51 mouse cellular contexts compared by ENCODE assay signal in genomic region chr2:104042766-104043165, GRCm38 (mm10). TPM values are rescaled to one million over a fixed set of nuclear protein-coding genes. Genes with fewer than 3 reads are reported as not detected.
"Had no signal": no experiment of that assay in that cellular context is flagged by ENCODE, and none has a peak within 500 bp of the region (broad histone marks: within the 10 kb centered on the region; RNA-seq: fewer than 3 reads in every experiment).

No protein-coding gene starts in this region.

- H3K4me3 ChIP-seq: heart, embryonic 12.5 days; heart, embryonic 13.5 days; heart, embryonic 15.5 days; hindbrain, embryonic 10.5 days; hindbrain, embryonic 12.5 days; hindbrain, embryonic 13.5 days; hindbrain, embryonic 15.5 days; intestine, embryonic 15.5 days; kidney, embryonic 15.5 days; layer of hippocampus, adult 2 months; left cerebral cortex, adult 2 months had no signal

- H3K4me1 ChIP-seq: heart, embryonic 15.5 days; hindbrain, embryonic 13.5 days; hindbrain, embryonic 15.5 days; intestine, embryonic 15.5 days had no signal

- H3K27me3 ChIP-seq: heart, embryonic 12.5 days; heart, embryonic 13.5 days; heart, embryonic 15.5 days; hindbrain, embryonic 12.5 days; hindbrain, embryonic 13.5 days; hindbrain, embryonic 15.5 days; intestine, embryonic 15.5 days; kidney, embryonic 15.5 days had no signal

- H3K9me3 ChIP-seq: heart, embryonic 12.5 days; heart, embryonic 13.5 days; heart, embryonic 15.5 days; hindbrain, embryonic 10.5 days; hindbrain, embryonic 12.5 days; hindbrain, embryonic 13.5 days; hindbrain, embryonic 15.5 days; intestine, embryonic 15.5 days; kidney, embryonic 15.5 days had no signal

- ATAC-seq: hindbrain, embryonic 16.5 days; hindbrain, postnatal 0 days; inflammation-experienced regulatory T-cells, adult 6 months; intestine, embryonic 15.5 days; intestine, embryonic 16.5 days; intestine, postnatal 0 days had no signal

- H3K27ac ChIP-seq: heart, embryonic 13.5 days; heart, embryonic 15.5 days; hindbrain, embryonic 10.5 days; hindbrain, embryonic 12.5 days; hindbrain, embryonic 13.5 days; hindbrain, embryonic 14.5 days; hindbrain, embryonic 15.5 days; hindbrain, postnatal 0 days; intestine, embryonic 15.5 days; kidney, embryonic 15.5 days; kidney, postnatal 0 days; layer of hippocampus, adult 2 months; left cerebral cortex, adult 2 months had no signal

- H3K9ac ChIP-seq: heart, embryonic 12.5 days; heart, embryonic 13.5 days; heart, embryonic 15.5 days; hindbrain, embryonic 12.5 days; hindbrain, embryonic 13.5 days; hindbrain, embryonic 14.5 days; hindbrain, embryonic 15.5 days; intestine, embryonic 15.5 days; kidney, embryonic 15.5 days had no signal

- DNase-seq: heart, postnatal 10 days; heart, postnatal 14 days; heart, postnatal 36 days; heart, postnatal 4 days; kidney, adult 11 months; kidney, adult 18-20 months; kidney, adult 2 months; kidney, adult 8-10 months; kidney, adult 9 months; kidney, postnatal 10 days; kidney, postnatal 14 days; kidney, postnatal 25 days; kidney, postnatal 36 days; kidney, postnatal 4 days; layer of hippocampus, adult 9-11 months; layer of hippocampus, postnatal 36 days had no signal

- H3K4me2 ChIP-seq: heart, embryonic 11.5 days; heart, embryonic 12.5 days; heart, embryonic 13.5 days; heart, embryonic 15.5 days; hindbrain, embryonic 12.5 days; hindbrain, embryonic 13.5 days; hindbrain, embryonic 14.5 days; hindbrain, embryonic 15.5 days; intestine, embryonic 15.5 days; kidney, embryonic 15.5 days had no signal

RNA-seq across cellular contexts. Expression of gene 4931422A03Rik, which starts 14.6 kb away (rescaled TPM):
- total RNA-seq: heart, postnatal 10 days; heart, postnatal 14 days; heart, postnatal 25 days; heart, postnatal 36 days; heart, postnatal 4 days; hematopoietic stem cell, adult 5-6 weeks; hindbrain, postnatal 0 days; layer of hippocampus, adult 18-20 months; layer of hippocampus, adult 2 months; layer of hippocampus, postnatal 10 days; layer of hippocampus, postnatal 14 days; layer of hippocampus, postnatal 25 days; layer of hippocampus, postnatal 36 days; left cerebral cortex, adult 18-20 months; left cerebral cortex, adult 2 months had no signal
- polyA plus RNA-seq: kidney, adult 2 months; large intestine, adult 2 months had no signal

RNA-seq across cellular contexts. Expression of gene Gm10912, which starts 22.9 kb away (rescaled TPM):
- total RNA-seq: hematopoietic stem cell, adult 5-6 weeks; hindbrain, postnatal 0 days; layer of hippocampus, postnatal 14 days had no signal
- polyA plus RNA-seq: heart, embryonic 11.5 days; heart, embryonic 12.5 days; heart, embryonic 13.5 days; heart, embryonic 14.5 days; heart, embryonic 16.5 days; hindbrain, embryonic 10.5 days; hindbrain, embryonic 11.5 days; hindbrain, embryonic 12.5 days; hindbrain, embryonic 13.5 days; hindbrain, embryonic 14.5 days; hindbrain, embryonic 15.5 days; hindbrain, embryonic 16.5 days; hindbrain, postnatal 0 days; intestine, embryonic 14.5 days; intestine, embryonic 16.5 days; intestine, postnatal 0 days; kidney, embryonic 14.5 days; kidney, embryonic 15.5 days; kidney, embryonic 16.5 days; kidney, postnatal 0 days; large intestine, adult 2 months had no signal

RNA-seq across cellular contexts. Expression of gene Gm10799, which starts 25.6 kb away (rescaled TPM):
- total RNA-seq: heart, postnatal 10 days; heart, postnatal 14 days; heart, postnatal 25 days; heart, postnatal 36 days; heart, postnatal 4 days; hematopoietic stem cell, adult 5-6 weeks; hindbrain, postnatal 0 days; layer of hippocampus, adult 18-20 months; layer of hippocampus, adult 2 months; layer of hippocampus, adult 8-10 months; layer of hippocampus, postnatal 10 days; layer of hippocampus, postnatal 14 days; layer of hippocampus, postnatal 25 days; layer of hippocampus, postnatal 36 days; left cerebral cortex, adult 18-20 months; left cerebral cortex, adult 2 months had no signal
- polyA plus RNA-seq: heart, embryonic 11.5 days; heart, embryonic 12.5 days; heart, embryonic 13.5 days; heart, embryonic 14.5 days; heart, embryonic 15.5 days; heart, embryonic 16.5 days; heart, postnatal 0 days; hindbrain, embryonic 10.5 days; hindbrain, embryonic 11.5 days; hindbrain, embryonic 12.5 days; hindbrain, embryonic 13.5 days; hindbrain, embryonic 14.5 days; hindbrain, embryonic 15.5 days; hindbrain, embryonic 16.5 days; hindbrain, postnatal 0 days; inflammation-experienced regulatory T-cells, adult 6 months; intestine, embryonic 14.5 days; intestine, embryonic 15.5 days; intestine, embryonic 16.5 days; intestine, postnatal 0 days; kidney, adult 2 months; kidney, embryonic 14.5 days; kidney, embryonic 15.5 days; kidney, embryonic 16.5 days; kidney, postnatal 0 days; large intestine, adult 2 months had no signal

RNA-seq across cellular contexts. Expression of gene Cd59b, which starts 26.9 kb away (rescaled TPM):
- total RNA-seq: hindbrain, postnatal 0 days; layer of hippocampus, adult 2 months had no signal
- polyA plus RNA-seq: inflammation-experienced regulatory T-cells, adult 6 months had no signal
